In the genomic region with DNA sequence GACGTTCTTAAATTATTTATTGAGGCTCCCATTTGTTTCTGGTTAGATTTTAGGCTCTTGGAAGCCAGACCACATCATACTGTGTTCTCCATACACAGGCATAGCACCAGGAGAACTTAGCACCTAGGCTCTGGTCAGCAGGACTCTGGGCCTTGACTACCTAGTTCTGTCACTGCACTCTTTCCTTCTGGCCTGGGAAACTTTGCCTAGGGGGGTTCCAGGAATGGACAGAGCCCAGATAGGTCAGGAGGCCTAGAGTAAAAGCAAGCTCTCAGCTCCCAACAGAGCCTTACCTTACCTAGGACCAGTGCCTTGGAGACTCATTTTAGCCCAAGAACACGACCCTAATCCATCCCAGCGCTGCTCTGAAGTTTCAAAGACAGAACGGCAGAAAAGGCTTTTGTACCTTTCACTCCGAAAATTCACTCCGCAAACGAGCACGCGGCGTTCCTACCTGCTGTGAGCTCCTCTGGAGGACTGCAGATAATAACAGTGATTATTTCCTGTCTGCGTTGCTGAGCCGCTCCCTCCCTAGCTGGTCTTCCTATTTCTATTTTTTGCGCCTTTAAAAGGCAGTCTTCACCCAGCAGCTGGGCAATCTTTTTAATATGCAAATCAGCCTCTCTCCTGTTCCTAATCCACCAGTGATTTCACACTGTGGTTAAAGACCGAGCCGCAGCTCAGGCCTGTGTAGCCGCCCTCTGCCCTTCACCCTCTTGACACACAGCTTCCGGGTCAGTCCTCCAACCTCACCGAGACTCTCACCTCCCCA, we compare ENCODE assay signal across 10 mouse cellular contexts. TPM values are rescaled to one million over a fixed set of nuclear protein-coding genes. Genes with fewer than 3 reads are reported as not detected.
DNase-seq lines count a peak whose midpoint lies in the region; ATAC-seq lines count a peak whose summit lies in the region.
"Had no signal": no experiment of that assay in that cellular context is flagged by ENCODE, and none has a peak within 500 bp of the region (broad histone marks: within the 10 kb centered on the region; RNA-seq: fewer than 3 reads in every experiment).

No protein-coding gene starts in this region.

- intact Hi-C loops in heart, postnatal 25 days (cut with DNase I), result no loop called here

- WGBS in heart, embryonic 14.5 days, result 23% methylated on average over 18 of the region's 18 CpGs
- 7% methylated on average over 18 of the region's 18 CpGs for WGBS in hindbrain, embryonic 12.5 days
- WGBS in midbrain, embryonic 16.5 days, result 5% methylated on average over 18 of the region's 18 CpGs

- H3K27me3 ChIP-seq in heart, embryonic 14.5 days (ENCODE audit: control insufficient read depth, insufficient read depth, low read length), result no peaks in the 10 kb centered on the region
- H3K27me3 ChIP-seq in hindbrain, embryonic 12.5 days, result no peaks in the 10 kb centered on the region; the same call in 1 of the 2 replicates
- H3K27me3 ChIP-seq in midbrain, embryonic 16.5 days (ENCODE audit: control insufficient read depth, insufficient read depth, low read depth, low read length), result no peaks in the 10 kb centered on the region

- peak overlapping the region; percentile 26 to 62; a peak in 3 of 4 replicates for H3K27ac ChIP-seq in heart, embryonic 14.5 days (replicated peaks in 1 of 2; ENCODE audit: control insufficient read depth in 1 of 2, insufficient read depth in 1 of 2, low read depth in 2 of 2, low read length in 2 of 2)
- peak overlapping the region; percentile 58 for H3K27ac ChIP-seq in hindbrain, embryonic 12.5 days
- peak overlapping the region; percentile 63 for H3K27ac ChIP-seq in midbrain, embryonic 16.5 days (ENCODE audit: low read length)

- no peak overlapping the region for H3K9ac ChIP-seq in heart, embryonic 14.5 days (ENCODE audit: low read length)
- no peak overlapping the region for H3K9ac ChIP-seq in hindbrain, embryonic 12.5 days
- H3K9ac ChIP-seq in midbrain, embryonic 16.5 days (ENCODE audit: low read depth, low read length), result peak overlapping the region; percentile 48; the same call in 1 of the 2 replicates

- H3K36me3 ChIP-seq in heart, embryonic 14.5 days (ENCODE audit: control insufficient read depth, insufficient read depth, low read length), result no peaks in the 10 kb centered on the region
- no peaks in the 10 kb centered on the region for H3K36me3 ChIP-seq in hindbrain, embryonic 12.5 days
- H3K36me3 ChIP-seq in midbrain, embryonic 16.5 days (ENCODE audit: control insufficient read depth, insufficient read depth, low read length), result no peaks in the 10 kb centered on the region
- H3K36me3 ChIP-seq: G1E had no signal

- no peaks in the 10 kb centered on the region for H3K9me3 ChIP-seq in heart, embryonic 14.5 days (ENCODE audit: control insufficient read depth, low read length)
- H3K9me3 ChIP-seq in hindbrain, embryonic 12.5 days (replicated peaks), result no peaks in the 10 kb centered on the region
- no peaks in the 10 kb centered on the region for H3K9me3 ChIP-seq in midbrain, embryonic 16.5 days (replicated peaks; ENCODE audit: control insufficient read depth, low read length, poor library complexity, severe bottlenecking)

- no peak for DNase-seq in heart, postnatal 25 days (ENCODE audit: low spot score)
- DNase-seq in R1 (ENCODE audit: low read depth, low spot score), result peak; percentile 81
- no peak for DNase-seq in cerebellum, adult 9-10 months
- DNase-seq in gastrocnemius, adult 18-20 months (ENCODE audit: low spot score), result no peak
- DNase-seq in right cerebral cortex, adult 18-20 months, result no peak
- DNase-seq: spleen, adult 18-20 months had no signal

- peaks cover 28% of the 10 kb centered on the region in 2 experiments for H3K4me1 ChIP-seq in heart, embryonic 14.5 days (ENCODE audit: control insufficient read depth in 2 of 2, insufficient read depth in 2 of 2, low read length in 2 of 2)
- H3K4me1 ChIP-seq in hindbrain, embryonic 12.5 days, result peaks cover 25% of the 10 kb centered on the region
- H3K4me1 ChIP-seq in midbrain, embryonic 16.5 days (ENCODE audit: control insufficient read depth, insufficient read depth, low read length), result peaks cover 23% of the 10 kb centered on the region

- peak overlapping the region; percentile 34 for H3K4me2 ChIP-seq in heart, embryonic 14.5 days (ENCODE audit: low read length)
- peak overlapping the region; percentile 28 for H3K4me2 ChIP-seq in hindbrain, embryonic 12.5 days (replicated peaks)
- peak overlapping the region; percentile 45 for H3K4me2 ChIP-seq in midbrain, embryonic 16.5 days (ENCODE audit: low read length)

- no peak overlapping the region for H3K4me3 ChIP-seq in heart, embryonic 14.5 days (ENCODE audit: control insufficient read depth in 1 of 2, insufficient read depth in 1 of 2, low read depth in 1 of 2, low read length in 2 of 2)
- H3K4me3 ChIP-seq in hindbrain, embryonic 12.5 days, result no peak overlapping the region
- peak overlapping the region; percentile 5; the same call in 1 of the 2 replicates for H3K4me3 ChIP-seq in midbrain, embryonic 16.5 days (ENCODE audit: low read depth, low read length)

- ATAC-seq in heart, embryonic 14.5 days (ENCODE audit: insufficient number of reproducible peaks, insufficient read depth, low FRiP score, low read depth), result no peak
- ATAC-seq in hindbrain, embryonic 12.5 days (ENCODE audit: low FRiP score), result no peak
- ATAC-seq in midbrain, embryonic 16.5 days, result peak; percentile 64

RNA-seq across cellular contexts. Expression of gene Rab4a, which starts 52.0 kb away (rescaled TPM):
- 31.7 and 34.7 TPM in 2 replicates for polyA plus RNA-seq in heart, embryonic 14.5 days (2014; fragmentation: Nextera tagmentation; extraction: Ambion mirVana)
- total RNA-seq in heart, postnatal 25 days (2021), result 1 to 10 TPM; 8.2 to 8.7 TPM
- 61.0 and 61.2 TPM in 2 replicates for polyA plus RNA-seq in hindbrain, embryonic 12.5 days (2016; fragmentation: Nextera tagmentation; extraction: Ambion mirVana)
- polyA plus RNA-seq in midbrain, embryonic 16.5 days (2015; fragmentation: Nextera tagmentation; extraction: Ambion mirVana), result 79.2 and 81.0 TPM in 2 replicates
- total RNA-seq in gastrocnemius, adult 18-20 months (2021), result 10 to 100 TPM; 14.8 to 14.9 TPM
